Mouse (Mus musculus) forebrain, embryonic 16.5 days (tissue): ENCODE measurements at regions not wholly inside any gene's neighbourhood (a gene's known extent, or its start where the extent isn't known, plus 50 kb on each side); places are given as distances from the start of the nearest gene placed in this dataset.

Source experiments
- ATAC-seq: fragments of 200-750 bp; cut with Nextera tagmentation; 2 replicates; pipeline ENCODE4 v1.8.0; 2017; ENCODE audit warnings: mild to moderate bottlenecking, moderate library complexity
- H3K27ac ChIP-seq: fragments of 300-500 bp; sonication (generic); 2 replicates; pipeline ENCODE4 v1.5.1; 2014; ENCODE audit warnings: low read length, control low read depth
- H3K27me3 ChIP-seq: fragments of 300-500 bp; sonication (generic); replicated peaks from 2 replicates; pipeline ENCODE4 v1.6.1; 2014; ENCODE audit warnings: low read length; ENCODE audit not compliant: control insufficient read depth, insufficient read depth
- H3K36me3 ChIP-seq: fragments of 300-500 bp; sonication (generic); 2 replicates; pipeline ENCODE4 v1.6.1; 2014; ENCODE audit not compliant: control insufficient read depth, insufficient read depth
- H3K4me1 ChIP-seq: fragments of 300-500 bp; sonication (generic); replicated peaks from 2 replicates; pipeline ENCODE4 v1.6.1; 2014; ENCODE audit warnings: low read length; ENCODE audit not compliant: control insufficient read depth, insufficient read depth
- H3K4me2 ChIP-seq: fragments of 300-500 bp; sonication (generic); 2 replicates; pipeline ENCODE4 v1.6.1; 2014; ENCODE audit warnings: mild to moderate bottlenecking, low read length, control low read depth
- H3K4me3 ChIP-seq: fragments of 300-500 bp; sonication (generic); replicated peaks from 2 replicates; pipeline ENCODE4 v1.5.1; 2014; ENCODE audit warnings: mild to moderate bottlenecking, low read length, control low read depth
- H3K9ac ChIP-seq: fragments of 300-500 bp; sonication (generic); replicated peaks from 2 replicates; pipeline ENCODE4 v1.6.1; 2014; ENCODE audit warnings: low read depth, low read length, control low read depth
- H3K9me3 ChIP-seq: fragments of 300-500 bp; sonication (generic); 2 replicates; pipeline ENCODE4 v1.6.1; 2016; ENCODE audit warnings: low read length; ENCODE audit not compliant: control insufficient read depth
- WGBS: fragments of 180-500 bp; shearing (Covaris S2); extraction: QIAGEN DNeasy Blood & Tissue Kit; methylation state at CpG from one replicate; pipeline ENCODE4 v1.1.7; 2014; 5-methylcytosine and 5-hydroxymethylcytosine counted together

- H3K9me3 ChIP-seq: no peaks in the 10 kb centered on the region
- H3K36me3 ChIP-seq: no peaks in the 10 kb centered on the region
- H3K4me1 ChIP-seq: 0 out of 2 replicates have a peak, but pooled peaks cover 2% of the 10 kb centered on the region
- WGBS: 50% methylated on average over 3 of the region's 3 CpGs
- H3K9ac ChIP-seq: no peak overlapping the region
- H3K27me3 ChIP-seq: no peaks in the 10 kb centered on the region
- no peak for ATAC-seq
- no peak overlapping the region for H3K4me3 ChIP-seq
- H3K4me2 ChIP-seq: no peak overlapping the region
- no peak overlapping the region for H3K27ac ChIP-seq
Observed at GRCm38 (mm10) chr4:74466081-74466480, 223.8 kb downstream of the Kdm4c start.

- WGBS: 75% methylated on average over 5 of the region's 5 CpGs
Observed at GRCm38 (mm10) chr4:74512489-74512888, 270.2 kb downstream of the Kdm4c start.

GRCm38 (mm10) chr4:74553888-74554287, 311.6 kb downstream of the Kdm4c start:
- Histone ChIP-seq H3K4me1 (0 out of 2 replicates have a peak, but pooled peaks cover 2% of the 10 kb centered on the region), H3K4me3 (no peak overlapping the region), H3K9me3 (no peaks in the 10 kb centered on the region), H3K27ac (no peak overlapping the region), H3K4me2 (no peak overlapping the region), H3K27me3 (no peaks in the 10 kb centered on the region), H3K9ac (no peak overlapping the region), H3K36me3 (no peaks in the 10 kb centered on the region)
- ATAC-seq: peak; percentile 96
- WGBS: 60% methylated on average over 1 of the region's 1 CpGs

More at GRCm38 (mm10) chr4:74512489-74512888, 270.2 kb downstream of the Kdm4c start:
- no peaks in the 10 kb centered on the region for H3K4me1 ChIP-seq
- H3K4me2 ChIP-seq: no peak overlapping the region
- no peaks in the 10 kb centered on the region for H3K27me3 ChIP-seq
- ATAC-seq: no peak
- H3K27ac ChIP-seq: no peak overlapping the region
- H3K9ac ChIP-seq: no peak overlapping the region
- H3K4me3 ChIP-seq: no peak overlapping the region
- no peaks in the 10 kb centered on the region for H3K36me3 ChIP-seq
- no peaks in the 10 kb centered on the region for H3K9me3 ChIP-seq

GRCm38 (mm10) chr4:74563565-74563964, 321.3 kb downstream of the Kdm4c start:
- H3K4me1 ChIP-seq: no peaks in the 10 kb centered on the region
- H3K27ac ChIP-seq: no peak overlapping the region
- H3K27me3 ChIP-seq: no peaks in the 10 kb centered on the region
- H3K36me3 ChIP-seq: no peaks in the 10 kb centered on the region
- 16% methylated on average over 2 of the region's 2 CpGs for WGBS
- ATAC-seq: peak; percentile 40; the same call in 1 of the 2 replicates
- no peak overlapping the region for H3K4me2 ChIP-seq
- no peaks in the 10 kb centered on the region for H3K9me3 ChIP-seq
- no peak overlapping the region for H3K4me3 ChIP-seq
- H3K9ac ChIP-seq: no peak overlapping the region

- Histone ChIP-seq H3K27me3 (no peaks in the 10 kb centered on the region), H3K27ac (no peak overlapping the region), H3K4me2 (no peak overlapping the region), H3K4me1 (no peaks in the 10 kb centered on the region), H3K9ac (no peak overlapping the region), H3K4me3 (no peak overlapping the region), H3K36me3 (no peaks in the 10 kb centered on the region), H3K9me3 (no peaks in the 10 kb centered on the region)
- ATAC-seq: no peak
- 74% methylated on average over 1 of the region's 1 CpGs for WGBS
Observed at GRCm38 (mm10) chr4:74586400-74586799, 344.1 kb downstream of the Kdm4c start.

GRCm38 (mm10) chr4:74587125-74587524, 344.8 kb downstream of the Kdm4c start:
- H3K27me3 ChIP-seq: no peaks in the 10 kb centered on the region
- H3K9ac ChIP-seq: no peak overlapping the region
- H3K27ac ChIP-seq: no peak overlapping the region
- no peak overlapping the region for H3K4me3 ChIP-seq
- ATAC-seq: no peak
- H3K9me3 ChIP-seq: no peaks in the 10 kb centered on the region
- H3K4me1 ChIP-seq: no peaks in the 10 kb centered on the region
- no peaks in the 10 kb centered on the region for H3K36me3 ChIP-seq
- H3K4me2 ChIP-seq: no peak overlapping the region

- no peaks in the 10 kb centered on the region for H3K9me3 ChIP-seq
- no peaks in the 10 kb centered on the region for H3K27me3 ChIP-seq
- no peak overlapping the region for H3K27ac ChIP-seq
- no peak overlapping the region for H3K4me2 ChIP-seq
- no peaks in the 10 kb centered on the region for H3K36me3 ChIP-seq
- no peak for ATAC-seq
- no peaks in the 10 kb centered on the region for H3K4me1 ChIP-seq
- no peak overlapping the region for H3K9ac ChIP-seq
- no peak overlapping the region for H3K4me3 ChIP-seq
Observed at GRCm38 (mm10) chr4:74588761-74589160, 346.5 kb downstream of the Kdm4c start.

- no peaks in the 10 kb centered on the region for H3K27me3 ChIP-seq
- H3K4me3 ChIP-seq: no peak overlapping the region
- H3K27ac ChIP-seq: no peak overlapping the region
- 0 out of 2 replicates have a peak, but pooled peaks have one; percentile 45 for ATAC-seq
- no peaks in the 10 kb centered on the region for H3K9me3 ChIP-seq
- no peak overlapping the region for H3K9ac ChIP-seq
- WGBS: 62% methylated on average over 3 of the region's 3 CpGs
- H3K4me2 ChIP-seq: no peak overlapping the region
- H3K4me1 ChIP-seq: no peaks in the 10 kb centered on the region
- no peaks in the 10 kb centered on the region for H3K36me3 ChIP-seq
Observed at GRCm38 (mm10) chr4:74613032-74613431, 370.7 kb downstream of the Kdm4c start.
